Mouse (Mus musculus) spleen, adult 2 months (tissue): ENCODE data around the gene Ryr3.

Experiments used
- CTCF ChIP-seq: fragments of 200-500 bp; IDR thresholded peaks from 2 replicates; pipeline ENCODE4 v1.5.1; 2011; ENCODE audit warnings: mild to moderate bottlenecking, inconsistent platforms; ENCODE audit not compliant: insufficient read depth, insufficient read length, insufficient replicate concordance; ENCODE audit errors: extremely low read depth
- POLR2A ChIP-seq: fragments of 200-500 bp; IDR thresholded peaks from 2 replicates; pipeline ENCODE4 v1.6.1; 2011; ENCODE audit warnings: low read depth, low read length, inconsistent platforms

DNA sequence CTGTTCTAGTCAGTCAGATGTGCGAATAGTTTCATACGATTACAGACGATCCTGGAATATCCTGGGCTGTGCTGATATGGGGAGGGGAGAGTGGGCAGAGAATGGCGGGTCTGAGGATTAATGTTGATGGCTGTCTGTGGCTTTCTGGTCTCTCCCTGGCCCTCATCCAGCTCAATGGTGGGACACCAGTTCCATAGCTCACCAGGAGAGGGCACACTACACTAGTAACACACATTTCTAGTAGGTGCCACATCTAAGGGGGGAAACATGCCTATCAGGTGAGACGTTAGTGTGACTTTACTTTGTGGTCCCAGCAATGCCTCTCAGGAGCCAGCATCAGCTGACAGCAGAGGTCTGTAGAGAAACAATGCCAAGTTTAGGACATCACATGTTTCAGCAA is 451.9 kb downstream of the Ryr3 start:
- TF ChIP-seq CTCF (no peak), POLR2A (no peak)
